ENCODE assay signal across 9 mouse cellular contexts in the genomic region with DNA sequence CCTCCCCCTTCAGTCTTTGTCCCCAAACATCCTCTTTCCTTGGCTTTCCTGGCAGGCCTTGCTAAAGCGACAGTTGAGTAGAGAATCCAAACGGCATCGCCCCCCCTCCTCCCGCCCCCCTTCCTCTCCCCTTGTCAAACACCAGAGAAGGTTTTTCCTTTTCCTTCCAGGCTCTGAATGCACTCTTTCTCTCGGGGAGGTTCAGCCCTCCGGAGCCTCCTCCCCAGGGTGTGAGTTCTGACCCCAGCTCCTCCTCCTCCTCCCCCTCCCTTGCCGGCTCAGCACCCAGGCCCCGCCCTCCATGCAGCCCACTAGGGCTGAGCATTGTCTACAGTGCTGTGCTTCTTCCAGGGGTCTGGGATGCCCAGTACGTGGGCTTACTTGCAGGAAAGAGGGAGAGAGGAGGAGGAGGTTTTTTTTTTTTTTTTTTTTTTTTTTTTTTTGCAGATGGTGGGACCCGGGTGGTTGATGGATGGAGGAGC. TPM values are rescaled to one million over a fixed set of nuclear protein-coding genes. Genes with fewer than 3 reads are reported as not detected.
DNase-seq lines count a peak whose midpoint lies in the region; ATAC-seq and TF ChIP-seq lines count a peak whose summit lies in the region.
"Had no signal": no experiment of that assay in that cellular context is flagged by ENCODE, and none has a peak within 500 bp of the region (broad histone marks: within the 10 kb centered on the region; RNA-seq: fewer than 3 reads in every experiment).

No protein-coding gene starts in this region.

- peak; percentile 52 for ATAC-seq in heart, embryonic 12.5 days (ENCODE audit: insufficient number of reproducible peaks, low FRiP score)
- ATAC-seq in forebrain, embryonic 14.5 days = no peak
- peak; percentile 63 for ATAC-seq in kidney, postnatal 0 days (replicated peaks; ENCODE audit: low FRiP score, low read depth)
- ATAC-seq in erythroblast, adult 5-6 weeks (replicated peaks; ENCODE audit: low FRiP score, poor library complexity, severe bottlenecking) = no peak

- WGBS in heart, embryonic 12.5 days = 6% methylated on average over 10 of the region's 10 CpGs
- 5% methylated on average over 10 of the region's 10 CpGs for WGBS in forebrain, embryonic 14.5 days
- 0% methylated on average over 10 of the region's 10 CpGs for WGBS in kidney, postnatal 0 days

- peaks cover 37% of the 10 kb centered on the region for H3K4me1 ChIP-seq in heart, embryonic 12.5 days (replicated peaks)
- peaks cover 7% of the 10 kb centered on the region for H3K4me1 ChIP-seq in forebrain, embryonic 14.5 days (ENCODE audit: control insufficient read depth, insufficient read depth, low read length)
- peaks cover 25% of the 10 kb centered on the region for H3K4me1 ChIP-seq in kidney, postnatal 0 days (replicated peaks; ENCODE audit: insufficient read depth, low read length)

- H3K9me3 ChIP-seq in heart, embryonic 12.5 days (replicated peaks) = no peaks in the 10 kb centered on the region
- no peaks in the 10 kb centered on the region for H3K9me3 ChIP-seq in forebrain, embryonic 14.5 days (replicated peaks; ENCODE audit: control insufficient read depth, low read length)
- H3K9me3 ChIP-seq in kidney, postnatal 0 days (replicated peaks; ENCODE audit: low read length) = no peaks in the 10 kb centered on the region

- TF ChIP-seq CTCF in kidney, postnatal 0 days (IDR thresholded peaks at IDR 0.05; ENCODE audit: low read depth) = no peak
- TF ChIP-seq CTCF in gastrocnemius, adult 2 months (IDR thresholded peaks at IDR 0.05) = no peak

- H3K27ac ChIP-seq in heart, embryonic 12.5 days (ENCODE audit: poor library complexity, severe bottlenecking) = peak overlapping the region; percentile 9
- no peak overlapping the region for H3K27ac ChIP-seq in forebrain, embryonic 14.5 days (ENCODE audit: low read depth, low read length)
- peak overlapping the region; percentile 89 for H3K27ac ChIP-seq in kidney, postnatal 0 days
- H3K27ac ChIP-seq in gastrocnemius, adult 2 months = no peak overlapping the region

- H3K4me2 ChIP-seq in heart, embryonic 12.5 days = peak overlapping the region; percentile 41
- peak overlapping the region; percentile 12; the same call in 1 of the 2 replicates for H3K4me2 ChIP-seq in forebrain, embryonic 14.5 days (ENCODE audit: low read length)
- H3K4me2 ChIP-seq in kidney, postnatal 0 days (ENCODE audit: low read length) = peak overlapping the region; percentile 21

- H3K9ac ChIP-seq in heart, embryonic 12.5 days = peak overlapping the region; percentile 3
- H3K9ac ChIP-seq in forebrain, embryonic 14.5 days (ENCODE audit: low read length) = 0 out of 2 replicates have a peak overlapping the region, but pooled peaks have one; percentile 22
- H3K9ac ChIP-seq in kidney, postnatal 0 days (ENCODE audit: low read depth, low read length) = peak overlapping the region; percentile 42; the same call in 1 of the 2 replicates

- intact Hi-C loops in gastrocnemius, adult 2 months (cut with DNase I) = no loop called here

- no peaks in the 10 kb centered on the region for H3K36me3 ChIP-seq in heart, embryonic 12.5 days
- no peaks in the 10 kb centered on the region for H3K36me3 ChIP-seq in forebrain, embryonic 14.5 days (ENCODE audit: control insufficient read depth, insufficient read depth, low read length)
- no peaks in the 10 kb centered on the region for H3K36me3 ChIP-seq in kidney, postnatal 0 days (ENCODE audit: insufficient read depth, low read length)

- DNase-seq in heart, adult 8-10 months (ENCODE audit: low spot score) = no peak
- peak; percentile 53 for DNase-seq in forebrain, embryonic 14.5 days (ENCODE audit: low spot score)
- DNase-seq in kidney, postnatal 0 days (ENCODE audit: low spot score) = peak; percentile 88
- peak; percentile 40 for DNase-seq in neural tube, embryonic 10.5 days (ENCODE audit: extremely low spot score, low spot score)
- no peak for DNase-seq in thymus, postnatal 14 days
- no peak for DNase-seq in gastrocnemius, adult 2 months

- H3K4me3 ChIP-seq in heart, embryonic 12.5 days = 0 out of 2 replicates have a peak overlapping the region, but pooled peaks have one; percentile 12
- H3K4me3 ChIP-seq in forebrain, embryonic 14.5 days (ENCODE audit: low read depth, low read length) = no peak overlapping the region
- H3K4me3 ChIP-seq in kidney, postnatal 0 days (replicated peaks; ENCODE audit: low read depth, low read length) = no peak overlapping the region; the same call in 1 of the 2 replicates
- H3K4me3 ChIP-seq in gastrocnemius, adult 2 months = no peak overlapping the region

- no peaks in the 10 kb centered on the region for H3K27me3 ChIP-seq in heart, embryonic 12.5 days (replicated peaks)
- H3K27me3 ChIP-seq in forebrain, embryonic 14.5 days (replicated peaks; ENCODE audit: control insufficient read depth, insufficient read depth, low read length) = peaks cover 14% of the 10 kb centered on the region; the same call in 1 of the 2 replicates
- no peaks in the 10 kb centered on the region for H3K27me3 ChIP-seq in kidney, postnatal 0 days (ENCODE audit: insufficient read depth, low read length)

RNA-seq across cellular contexts. Expression of gene Erbb2, which starts 2.9 kb away (rescaled TPM):
- polyA plus RNA-seq in heart, embryonic 12.5 days (2016; fragmentation: Nextera tagmentation; extraction: Ambion mirVana) = 66.7 and 67.1 TPM in 2 replicates
- 1 to 10 TPM; 5.4 to 9.1 (median 8.0) TPM for total RNA-seq in heart, adult 8-10 months (2022)
- polyA plus RNA-seq in forebrain, embryonic 14.5 days (2014; fragmentation: Nextera tagmentation; extraction: Ambion mirVana) = 5.6 and 5.9 TPM in 2 replicates
- 36.1 and 41.1 TPM in 2 replicates for polyA plus RNA-seq in kidney, postnatal 0 days (2015; fragmentation: Nextera tagmentation; extraction: Ambion mirVana)
- total RNA-seq in gastrocnemius, adult 2 months (2021) = 1 to 10 TPM; 1.6 to 1.9 TPM
- 0.21 TPM in 1 of 2 replicates, not detected in the other for total RNA-seq in erythroblast, adult 5-6 weeks (2015; ENCODE audit: low replicate concordance)
- 0.28 TPM in 1 of 2 replicates, not detected in the other for total RNA-seq in erythroblast, adult 5-6 weeks (2017; ENCODE audit: low replicate concordance)

RNA-seq across cellular contexts. Expression of gene Pgap3, which starts 9.1 kb away (rescaled TPM):
- 20.0 and 20.6 TPM in 2 replicates for polyA plus RNA-seq in heart, embryonic 12.5 days (2016; fragmentation: Nextera tagmentation; extraction: Ambion mirVana)
- 1 to 10 TPM; 8.2 to 9.6 (median 8.9) TPM for total RNA-seq in heart, adult 8-10 months (2022)
- 6.1 and 6.9 TPM in 2 replicates for polyA plus RNA-seq in forebrain, embryonic 14.5 days (2014; fragmentation: Nextera tagmentation; extraction: Ambion mirVana)
- 16.1 and 17.4 TPM in 2 replicates for polyA plus RNA-seq in kidney, postnatal 0 days (2015; fragmentation: Nextera tagmentation; extraction: Ambion mirVana)
- total RNA-seq in gastrocnemius, adult 2 months (2021) = 1 to 10 TPM; 2.2 to 3.0 TPM
- total RNA-seq in erythroblast, adult 5-6 weeks (2015; ENCODE audit: low replicate concordance) = not detected in 2 replicates
- total RNA-seq in erythroblast, adult 5-6 weeks (2017; ENCODE audit: low replicate concordance) = 0.56 TPM in 1 of 2 replicates, not detected in the other

RNA-seq across cellular contexts. Expression of gene Pnmt, which starts 23.1 kb away (rescaled TPM):
- 1.7 and 2.0 TPM in 2 replicates for polyA plus RNA-seq in heart, embryonic 12.5 days (2016; fragmentation: Nextera tagmentation; extraction: Ambion mirVana)
- total RNA-seq in heart, adult 8-10 months (2022) = 1 to 10 TPM in 3 of 4 experiments, not detected in 1; 1.2 to 1.6 (median 1.4) TPM
- 0.32 and 0.36 TPM in 2 replicates for polyA plus RNA-seq in forebrain, embryonic 14.5 days (2014; fragmentation: Nextera tagmentation; extraction: Ambion mirVana)
- polyA plus RNA-seq in kidney, postnatal 0 days (2015; fragmentation: Nextera tagmentation; extraction: Ambion mirVana) = 3.5 and 3.7 TPM in 2 replicates
- 1 to 10 TPM; 1.8 to 5.9 TPM for total RNA-seq in gastrocnemius, adult 2 months (2021)
- total RNA-seq in erythroblast, adult 5-6 weeks (2015; ENCODE audit: low replicate concordance) = not detected in 2 replicates
- total RNA-seq in erythroblast, adult 5-6 weeks (2017; ENCODE audit: low replicate concordance) = not detected in 2 replicates
- total RNA-seq: liver, adult 2 months had no signal
- polyA plus RNA-seq: liver, adult 2 months had no signal

RNA-seq across cellular contexts. Expression of gene Tcap, which starts 25.8 kb away (rescaled TPM):
- polyA plus RNA-seq in heart, embryonic 12.5 days (2016; fragmentation: Nextera tagmentation; extraction: Ambion mirVana) = 143 and 152 TPM in 2 replicates
- total RNA-seq in heart, adult 8-10 months (2022) = 1,000 to 10,000 TPM; 2,176 to 4,520 (median 3,450) TPM
- 0.23 TPM in 1 of 2 replicates, not detected in the other for polyA plus RNA-seq in forebrain, embryonic 14.5 days (2014; fragmentation: Nextera tagmentation; extraction: Ambion mirVana)
- polyA plus RNA-seq in kidney, postnatal 0 days (2015; fragmentation: Nextera tagmentation; extraction: Ambion mirVana) = 1.8 and 2.1 TPM in 2 replicates
- total RNA-seq in gastrocnemius, adult 2 months (2021) = 1,000 to 10,000 TPM; 3,050 to 3,067 TPM
- total RNA-seq in erythroblast, adult 5-6 weeks (2015; ENCODE audit: low replicate concordance) = not detected in 2 replicates
- not detected in 2 replicates for total RNA-seq in erythroblast, adult 5-6 weeks (2017; ENCODE audit: low replicate concordance)

RNA-seq across cellular contexts. Expression of gene Mien1, which starts 29.4 kb away (rescaled TPM):
- polyA plus RNA-seq in heart, embryonic 12.5 days (2016; fragmentation: Nextera tagmentation; extraction: Ambion mirVana) = 102 and 104 TPM in 2 replicates
- 10 to 100 TPM; 66.9 to 78.4 (median 71.0) TPM for total RNA-seq in heart, adult 8-10 months (2022)
- polyA plus RNA-seq in forebrain, embryonic 14.5 days (2014; fragmentation: Nextera tagmentation; extraction: Ambion mirVana) = 279 and 290 TPM in 2 replicates
- 155 and 158 TPM in 2 replicates for polyA plus RNA-seq in kidney, postnatal 0 days (2015; fragmentation: Nextera tagmentation; extraction: Ambion mirVana)
- total RNA-seq in gastrocnemius, adult 2 months (2021) = 10 to 100 TPM; 30.3 to 37.4 TPM
- 13.4 and 19.9 TPM in 2 replicates for total RNA-seq in erythroblast, adult 5-6 weeks (2015; ENCODE audit: low replicate concordance)
- total RNA-seq in erythroblast, adult 5-6 weeks (2017; ENCODE audit: low replicate concordance) = 1.4 and 3.9 TPM in 2 replicates

Comparison
In these comparisons a context has a peak if more than half of its experiments do, and no peak if none do; other contexts are left out.
1. ATAC-seq: peak in heart, embryonic 12.5 days (single experiment) and kidney, postnatal 0 days (single experiment); none in forebrain, embryonic 14.5 days (single experiment) and erythroblast, adult 5-6 weeks (single experiment).
2. H3K27ac ChIP-seq: peak in heart, embryonic 12.5 days (single experiment) and kidney, postnatal 0 days (single experiment); none in forebrain, embryonic 14.5 days (single experiment) and gastrocnemius, adult 2 months (single experiment).
3. DNase-seq: peak in forebrain, embryonic 14.5 days (single experiment), kidney, postnatal 0 days (single experiment) and neural tube, embryonic 10.5 days (single experiment); none in heart, adult 8-10 months (single experiment), thymus, postnatal 14 days (single experiment) and gastrocnemius, adult 2 months (single experiment).
4. Peak in every context shown above with its lines, with median percentiles within 50 percentile points of each other: H3K4me2 ChIP-seq and H3K9ac ChIP-seq.